ENCODE assay signal across 8 mouse cellular contexts in the genomic region with DNA sequence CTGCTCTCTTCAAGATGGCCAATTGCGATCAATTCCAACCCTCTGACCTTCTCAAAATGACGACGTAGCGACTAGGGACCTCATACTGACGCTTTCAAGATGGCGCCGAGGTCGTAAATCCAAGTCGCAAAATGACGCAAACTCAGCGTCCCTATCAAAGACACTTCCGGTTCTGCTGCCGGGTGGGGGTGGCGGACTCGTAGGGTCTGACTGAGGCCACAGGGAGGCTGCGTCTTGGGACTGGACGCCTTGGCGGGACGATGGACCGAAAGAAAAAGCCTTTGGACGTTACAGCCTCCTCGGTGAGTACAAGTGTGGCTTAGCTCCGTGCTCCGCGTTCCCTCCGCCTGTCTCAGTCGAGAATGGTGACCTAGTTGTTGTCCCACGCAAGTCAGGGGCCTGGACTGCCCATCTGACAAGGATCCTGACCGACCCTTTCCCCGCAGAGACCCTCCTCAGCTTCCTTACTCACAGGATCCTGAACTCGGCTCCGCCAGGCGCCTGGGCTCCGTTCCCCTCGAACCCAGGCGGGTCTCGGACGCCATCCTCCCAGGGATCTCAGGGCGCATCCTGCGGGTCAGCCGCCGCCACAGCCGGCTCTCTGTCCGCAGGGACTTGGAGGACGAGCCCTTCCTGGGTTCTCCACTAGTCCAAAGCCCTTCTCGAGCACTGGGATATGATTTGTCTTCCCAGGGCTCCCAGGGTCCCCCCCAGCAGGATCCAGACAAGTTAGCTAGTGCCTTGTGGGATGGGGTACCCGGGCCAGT. TPM values are rescaled to one million over a fixed set of nuclear protein-coding genes. Genes with fewer than 3 reads are reported as not detected.
DNase-seq lines count a peak whose midpoint lies in the region; ATAC-seq lines count a peak whose summit lies in the region.

A gene (plus strand): TSS at position 169 of the 767 bp plus-strand sequence.

- ATAC-seq in megakaryocyte progenitor cell, adult 5-6 weeks (replicated peaks; ENCODE audit: poor library complexity) = peak; percentile 99

- peak; percentile 99 for DNase-seq in adipocyte (ENCODE audit: low spot score)
- peak; percentile 99 for DNase-seq in embryo, embryonic 10 days (ENCODE audit: low spot score)
- peak; percentile 83 for DNase-seq in gastrocnemius, postnatal 10 days
- DNase-seq in induced T-regulatory cell, adult 2 months (ENCODE audit: low read depth) = peak; percentile 97
- peak; percentile 81 to 96 for DNase-seq in left cerebral cortex, adult 9 months (ENCODE audit: low spot score in 2 of 2)
- peak; percentile 88 for DNase-seq in right cerebral cortex, postnatal 14 days
- peak; percentile 89 to 92 for DNase-seq in urinary bladder, postnatal 36 days (ENCODE audit: low spot score in 2 of 2)

RNA-seq across cellular contexts. Expression of the gene that starts here (rescaled TPM):
- 10 to 100 TPM; 10.4 to 11.0 TPM for total RNA-seq in gastrocnemius, postnatal 10 days (2021)
- total RNA-seq in megakaryocyte progenitor cell, adult 5-6 weeks (2015) = 35.5 and 36.3 TPM in 2 replicates
- 38.0 and 54.6 TPM in 2 replicates for total RNA-seq in megakaryocyte progenitor cell, adult 5-6 weeks (2017)

Comparison
In these comparisons a context has a peak if more than half of its experiments do, and no peak if none do; other contexts are left out.
1. Peak in every context shown above with its lines: DNase-seq and ATAC-seq.